Mouse (Mus musculus): ENCODE results near the gene Qser1. TPM values are rescaled to one million over a fixed set of nuclear protein-coding genes. Genes with fewer than 3 reads are reported as not detected.
"Not testable (repeated sequence)": the region's sequence is repeated elsewhere in the genome, so short reads cannot be mapped to it uniquely, and the experiment has no call there.

Gene Qser1
- total and polyA plus RNA-seq, 3 experiments = 7.5 to 30.2 (median 26.4) TPM

GRCm38 (mm10) chr2:104840974-104841373 lies 24.4 kb upstream of the Qser1 start:
- DNase-seq = no peak
- no peak overlapping the region for H3K4me3 ChIP-seq
- no peak overlapping the region for H3K9ac ChIP-seq (ENCODE audit: low read depth, low read length)
- H3K36me3 ChIP-seq (ENCODE audit: control insufficient read depth, insufficient read depth, low read length) = no peaks in the 10 kb centered on the region
- no peaks in the 10 kb centered on the region for H3K4me1 ChIP-seq (ENCODE audit: control insufficient read depth, insufficient read depth, low read length)
- H3K79me2 ChIP-seq (replicated peaks; ENCODE audit: control insufficient read depth, insufficient read depth, low read length) = no peaks in the 10 kb centered on the region
- intact Hi-C loops (cut with DNase I) = no loop called here
- TF ChIP-seq EP300 (IDR thresholded peaks at IDR 0.05; ENCODE audit: insufficient read depth, low read depth, low read length) (no peak), POLR2A (IDR thresholded peaks at IDR 0.05; ENCODE audit: insufficient read depth, low read depth, low read length) (no peak), CTCF (IDR thresholded peaks at IDR 0.05) (peak; percentile 30; the same call in 1 of the 2 replicates)
- no peak overlapping the region for H3K27ac ChIP-seq
- no peaks in the 10 kb centered on the region for H3K27me3 ChIP-seq (ENCODE audit: control insufficient read depth, insufficient read depth, low read length)

GRCm38 (mm10) chr2:104832486-104832885 lies 15.9 kb upstream of the Qser1 start:
- Histone ChIP-seq H3K27ac (peak overlapping the region; percentile 49), H3K4me3 (no peak overlapping the region), H3K79me2 (replicated peaks; ENCODE audit: control insufficient read depth, insufficient read depth, low read length) (no peaks in the 10 kb centered on the region), H3K9ac (ENCODE audit: low read depth, low read length) (no peak overlapping the region), H3K36me3 (ENCODE audit: control insufficient read depth, insufficient read depth, low read length) (no peaks in the 10 kb centered on the region; the same call in 1 of the 2 replicates), H3K27me3 (ENCODE audit: control insufficient read depth, insufficient read depth, low read length) (no peaks in the 10 kb centered on the region), H3K4me1 (ENCODE audit: control insufficient read depth, insufficient read depth, low read length) (peaks cover 1% of the 10 kb centered on the region; the same call in 1 of the 2 replicates)
- 56% methylated on average over 2 of the region's 2 CpGs for WGBS
- no peak; the same call in 1 of the 2 replicates for TF ChIP-seq POLR2A (IDR thresholded peaks at IDR 0.05; ENCODE audit: insufficient read depth, low read depth, low read length)
- 0 out of 2 replicates have a peak, but pooled peaks have one; percentile 18 for TF ChIP-seq EP300 (IDR thresholded peaks at IDR 0.05; ENCODE audit: insufficient read depth, low read depth, low read length)
- intact Hi-C loops (cut with DNase I) = no loop called here
- DNase-seq = peak in 1 of 2 experiments; percentile 6

GRCm38 (mm10) chr2:104826191-104826590 lies 9.6 kb upstream of the Qser1 start:
- Histone ChIP-seq H3K27me3 (ENCODE audit: control insufficient read depth, insufficient read depth, low read length) (no peaks in the 10 kb centered on the region), H3K4me3 (no peak overlapping the region), H3K36me3 (ENCODE audit: control insufficient read depth, insufficient read depth, low read length) (no peaks in the 10 kb centered on the region), H3K27ac (no peak overlapping the region), H3K79me2 (replicated peaks; ENCODE audit: control insufficient read depth, insufficient read depth, low read length) (no peaks in the 10 kb centered on the region), H3K4me1 (ENCODE audit: control insufficient read depth, insufficient read depth, low read length) (no peaks in the 10 kb centered on the region), H3K9ac (ENCODE audit: low read depth, low read length) (no peak overlapping the region)
- intact Hi-C loops (cut with DNase I) = no loop called here
- DNase-seq = no peak
- WGBS = 94% methylated on average over 4 of the region's 4 CpGs
- TF ChIP-seq CTCF (IDR thresholded peaks at IDR 0.05) = no peak
- no peak for TF ChIP-seq POLR2A (IDR thresholded peaks at IDR 0.05; ENCODE audit: insufficient read depth, low read depth, low read length)
- no peak for TF ChIP-seq EP300 (IDR thresholded peaks at IDR 0.05; ENCODE audit: insufficient read depth, low read depth, low read length)

GRCm38 (mm10) chr2:104818763-104819162 lies 2.2 kb upstream of the Qser1 start:
- H3K27me3 ChIP-seq (ENCODE audit: control insufficient read depth, insufficient read depth, low read length); H3K36me3 ChIP-seq (ENCODE audit: control insufficient read depth, insufficient read depth, low read length); H3K79me2 ChIP-seq (replicated peaks; ENCODE audit: control insufficient read depth, insufficient read depth, low read length); H3K4me3 ChIP-seq; H3K27ac ChIP-seq; H3K4me1 ChIP-seq (ENCODE audit: control insufficient read depth, insufficient read depth, low read length); DNase-seq; H3K9ac ChIP-seq (ENCODE audit: low read depth, low read length): not testable (repeated sequence)
- 91% methylated on average over 3 of the region's 3 CpGs for WGBS
- intact Hi-C loops (cut with DNase I) = loop anchor here (5.0 to 10.0 kb wide), 2 partner anchors 326 to 374 kb away; partner anchors contain the start of gene Hipk3

GRCm38 (mm10) chr2:104817555-104818330 lies 1.2 kb upstream of the Qser1 start:
- H3K36me3 ChIP-seq (ENCODE audit: control insufficient read depth, insufficient read depth, low read length) = peaks cover 4% of the 10 kb centered on the region; the same call in 1 of the 2 replicates
- peaks cover 1% of the 10 kb centered on the region; the same call in 1 of the 2 replicates for H3K4me1 ChIP-seq (ENCODE audit: control insufficient read depth, insufficient read depth, low read length)
- TF ChIP-seq CTCF (IDR thresholded peaks at IDR 0.05) (no peak), EP300 (IDR thresholded peaks at IDR 0.05; ENCODE audit: insufficient read depth, low read depth, low read length) (no peak), POLR2A (IDR thresholded peaks at IDR 0.05; ENCODE audit: insufficient read depth, low read depth, low read length) (no peak)
- DNase-seq = no peak
- 1% methylated on average over 15 of the region's 15 CpGs for whole genome bisulfite sequencing
- intact Hi-C loops (cut with DNase I) = loop anchor here (5.0 to 10.0 kb wide), 2 partner anchors 325 to 373 kb away; partner anchors contain the start of gene Hipk3
- peak overlapping the region; percentile 95 for H3K9ac ChIP-seq (ENCODE audit: low read depth, low read length)
- no peaks in the 10 kb centered on the region for H3K27me3 ChIP-seq (ENCODE audit: control insufficient read depth, insufficient read depth, low read length)
- peak overlapping the region; percentile 95 for H3K27ac ChIP-seq
- H3K4me3 ChIP-seq = peak overlapping the region; percentile 92
- H3K79me2 ChIP-seq (replicated peaks; ENCODE audit: control insufficient read depth, insufficient read depth, low read length) = no peaks in the 10 kb centered on the region

- 1% methylated on average over 42 of the region's 51 CpGs for WGBS
- peak overlapping the region; percentile 95 for H3K27ac ChIP-seq
- intact Hi-C loops (cut with DNase I) = loop anchor here (5.0 to 10.0 kb wide), 2 partner anchors 325 to 372 kb away; partner anchors contain the start of gene Hipk3
- peak; percentile 71 for TF ChIP-seq POLR2A (IDR thresholded peaks at IDR 0.05; ENCODE audit: insufficient read depth, low read depth, low read length)
- no peak for TF ChIP-seq EP300 (IDR thresholded peaks at IDR 0.05; ENCODE audit: insufficient read depth, low read depth, low read length)
- peak; percentile 82 for TF ChIP-seq CTCF (IDR thresholded peaks at IDR 0.05)
- peak overlapping the region; percentile 92 for H3K4me3 ChIP-seq
- H3K4me1 ChIP-seq (ENCODE audit: control insufficient read depth, insufficient read depth, low read length) = peaks cover 1% of the 10 kb centered on the region; the same call in 1 of the 2 replicates
- H3K9ac ChIP-seq (ENCODE audit: low read depth, low read length) = peak overlapping the region; percentile 95
- no peaks in the 10 kb centered on the region for H3K27me3 ChIP-seq (ENCODE audit: control insufficient read depth, insufficient read depth, low read length)
- H3K36me3 ChIP-seq (ENCODE audit: control insufficient read depth, insufficient read depth, low read length) = peaks cover 4% of the 10 kb centered on the region; the same call in 1 of the 2 replicates
- peak; percentile 94 for DNase-seq
- H3K79me2 ChIP-seq (replicated peaks; ENCODE audit: control insufficient read depth, insufficient read depth, low read length) = no peaks in the 10 kb centered on the region; the same call in 1 of the 2 replicates
These were observed 393 bp upstream of the Qser1 start for GRCm38 (mm10) chr2:104816866-104817439.

Measured in heart, adult 2 months (tissue).